Mouse (Mus musculus) limb, embryonic 12.5 days (tissue): ENCODE data around the gene Traf5. TPM values are rescaled to one million over a fixed set of nuclear protein-coding genes. Genes with fewer than 3 reads are reported as not detected.
A peak's percentile ranks its signal among the peaks of the same experiment; 100 is the strongest.

Experiments
- ATAC-seq: fragments of 200-750 bp; cut with Nextera tagmentation; 2 replicates; pipeline ENCODE4 v1.8.0; 2017; ENCODE audit warnings: low read depth, moderate TSS enrichment; ENCODE audit not compliant: insufficient number of reproducible peaks, insufficient read depth, low FRiP score, low TSS enrichment
- H3K27ac ChIP-seq: fragments of 300-500 bp; sonication (generic); 2 replicates; pipeline ENCODE4 v1.5.1; 2016; ENCODE audit warnings: mild to moderate bottlenecking, moderate library complexity
- H3K27me3 ChIP-seq: fragments of 300-500 bp; sonication (generic); 2 replicates; pipeline ENCODE4 v1.6.1; 2016; ENCODE audit warnings: mild to moderate bottlenecking, moderate library complexity
- H3K36me3 ChIP-seq: fragments of 300-500 bp; sonication (generic); 2 replicates; pipeline ENCODE4 v1.6.1; 2016; ENCODE audit warnings: mild to moderate bottlenecking, moderate library complexity
- H3K4me1 ChIP-seq: fragments of 300-500 bp; sonication (generic); replicated peaks from 2 replicates; pipeline ENCODE4 v1.6.1; 2016
- H3K4me2 ChIP-seq: fragments of 300-500 bp; sonication (generic); 2 replicates; pipeline ENCODE4 v1.6.1; 2016; ENCODE audit warnings: mild to moderate bottlenecking, moderate library complexity
- H3K4me3 ChIP-seq: fragments of 300-500 bp; sonication (generic); replicated peaks from 2 replicates; pipeline ENCODE4 v1.5.1; 2016; ENCODE audit warnings: mild to moderate bottlenecking
- H3K9ac ChIP-seq: fragments of 300-500 bp; sonication (generic); replicated peaks from 2 replicates; pipeline ENCODE4 v1.6.1; 2016; ENCODE audit warnings: mild to moderate bottlenecking, moderate library complexity
- H3K9me3 ChIP-seq: fragments of 300-500 bp; sonication (generic); 2 replicates; pipeline ENCODE4 v1.6.1; 2016; ENCODE audit warnings: mild to moderate bottlenecking, moderate library complexity
- WGBS: fragments of 180-500 bp; shearing (Covaris S2); methylation state at CpG from one replicate; pipeline ENCODE4 v1.1.7; 2016; 5-methylcytosine and 5-hydroxymethylcytosine counted together
- polyA plus RNA-seq: library from polyadenylated mRNA; unstranded; fragments of >200 nt; fragmentation: Nextera tagmentation; extraction: Ambion mirVana; gene quantifications from 2 replicates; pipeline ENCODE4 v1.2.1, GENCODE M21; 2016

The Traf5 gene
- polyA plus RNA-seq, 1 experiment from 2014 or later, result 11.1 TPM

GRCm38 (mm10) chr1:192078406-192078805, 14.0 kb downstream of the Traf5 start:
- Histone ChIP-seq H3K9ac (no peak overlapping the region), H3K36me3 (no peaks in the 10 kb centered on the region), H3K4me3 (no peak overlapping the region), H3K4me1 (0 out of 2 replicates have a peak, but pooled peaks cover 6% of the 10 kb centered on the region), H3K9me3 (peaks cover 12% of the 10 kb centered on the region; the same call in 1 of the 2 replicates), H3K27ac (no peak overlapping the region), H3K27me3 (no peaks in the 10 kb centered on the region), H3K4me2 (no peak overlapping the region)
- WGBS, result 42% methylated on average over 3 of the region's 3 CpGs
- no peak for ATAC-seq

- Histone ChIP-seq H3K4me3 (no peak overlapping the region), H3K36me3 (no peaks in the 10 kb centered on the region), H3K4me2 (no peak overlapping the region), H3K4me1 (0 out of 2 replicates have a peak, but pooled peaks cover 6% of the 10 kb centered on the region), H3K27ac (no peak overlapping the region), H3K9me3 (peaks cover 12% of the 10 kb centered on the region; the same call in 1 of the 2 replicates), H3K27me3 (no peaks in the 10 kb centered on the region), H3K9ac (no peak overlapping the region)
- no peak for ATAC-seq
Measured at GRCm38 (mm10) chr1:192076796-192077535, 15.4 kb downstream of the Traf5 start.

- Histone ChIP-seq H3K4me1 (peaks cover 9% of the 10 kb centered on the region; the same call in 1 of the 2 replicates), H3K9me3 (peaks cover 4% of the 10 kb centered on the region; the same call in 1 of the 2 replicates), H3K9ac (no peak overlapping the region), H3K36me3 (no peaks in the 10 kb centered on the region), H3K27ac (no peak overlapping the region), H3K4me2 (no peak overlapping the region), H3K4me3 (no peak overlapping the region), H3K27me3 (no peaks in the 10 kb centered on the region)
- ATAC-seq, result no peak
- 77% methylated on average over 4 of the region's 4 CpGs for WGBS
Measured at GRCm38 (mm10) chr1:192076101-192076500, 16.3 kb downstream of the Traf5 start.

- 81% methylated on average over 1 of the region's 1 CpGs for WGBS
- Histone ChIP-seq H3K4me1 (peaks cover 22% of the 10 kb centered on the region), H3K27me3 (no peaks in the 10 kb centered on the region), H3K27ac (no peak overlapping the region), H3K4me2 (no peak overlapping the region), H3K9ac (no peak overlapping the region), H3K36me3 (no peaks in the 10 kb centered on the region), H3K9me3 (no peaks in the 10 kb centered on the region), H3K4me3 (no peak overlapping the region)
- no peak for ATAC-seq
Measured at GRCm38 (mm10) chr1:192074824-192075223, 17.5 kb downstream of the Traf5 start.

GRCm38 (mm10) chr1:192072426-192072825, 19.9 kb downstream of the Traf5 start:
- Histone ChIP-seq H3K4me1 (peaks cover 25% of the 10 kb centered on the region), H3K9me3 (no peaks in the 10 kb centered on the region), H3K4me3 (no peak overlapping the region), H3K4me2 (no peak overlapping the region), H3K27me3 (no peaks in the 10 kb centered on the region), H3K27ac (no peak overlapping the region), H3K36me3 (no peaks in the 10 kb centered on the region), H3K9ac (no peak overlapping the region)
- no peak for ATAC-seq
- 89% methylated on average over 1 of the region's 1 CpGs for WGBS

- H3K27ac ChIP-seq, result peak overlapping the region; percentile 74; the same call in 1 of the 2 replicates
- peaks cover 25% of the 10 kb centered on the region for H3K4me1 ChIP-seq
- no peak overlapping the region; the same call in 1 of the 2 replicates for H3K9ac ChIP-seq
- H3K36me3 ChIP-seq, result peaks cover 11% of the 10 kb centered on the region; the same call in 1 of the 2 replicates
- H3K4me2 ChIP-seq, result peak overlapping the region; percentile 55
- no peaks in the 10 kb centered on the region for H3K27me3 ChIP-seq
- no peaks in the 10 kb centered on the region for H3K9me3 ChIP-seq
- ATAC-seq, result peak; percentile 23; the same call in 1 of the 2 replicates
- H3K4me3 ChIP-seq, result peak overlapping the region; percentile 17; the same call in 1 of the 2 replicates
- WGBS, result 29% methylated on average over 3 of the region's 3 CpGs
Measured at GRCm38 (mm10) chr1:192070618-192071051, 21.7 kb downstream of the Traf5 start.

GRCm38 (mm10) chr1:192069971-192070591, 22.3 kb downstream of the Traf5 start:
- Histone ChIP-seq H3K9me3 (no peaks in the 10 kb centered on the region), H3K27ac (peak overlapping the region; percentile 74; the same call in 1 of the 2 replicates), H3K4me3 (peak overlapping the region; percentile 17), H3K4me2 (peak overlapping the region; percentile 55), H3K36me3 (peaks cover 15% of the 10 kb centered on the region; the same call in 1 of the 2 replicates), H3K9ac (peak overlapping the region; percentile 42; the same call in 1 of the 2 replicates), H3K27me3 (no peaks in the 10 kb centered on the region), H3K4me1 (peaks cover 25% of the 10 kb centered on the region)
- peak; percentile 28; the same call in 1 of the 2 replicates for ATAC-seq
- WGBS, result 12% methylated on average over 13 of the region's 13 CpGs

- Histone ChIP-seq H3K27ac (no peak overlapping the region), H3K4me1 (peaks cover 19% of the 10 kb centered on the region), H3K36me3 (peaks cover 27% of the 10 kb centered on the region; the same call in 1 of the 2 replicates), H3K4me2 (no peak overlapping the region), H3K4me3 (no peak overlapping the region), H3K27me3 (no peaks in the 10 kb centered on the region), H3K9me3 (0 out of 2 replicates have a peak, but pooled peaks cover 3% of the 10 kb centered on the region), H3K9ac (no peak overlapping the region)
- no peak for ATAC-seq
- 60% methylated on average over 2 of the region's 2 CpGs for WGBS
Measured at GRCm38 (mm10) chr1:192068188-192068587, 24.2 kb downstream of the Traf5 start.

- Histone ChIP-seq H3K9me3 (0 out of 2 replicates have a peak, but pooled peaks cover 3% of the 10 kb centered on the region), H3K36me3 (peaks cover 27% of the 10 kb centered on the region; the same call in 1 of the 2 replicates), H3K27ac (no peak overlapping the region), H3K9ac (no peak overlapping the region), H3K4me3 (no peak overlapping the region), H3K27me3 (no peaks in the 10 kb centered on the region), H3K4me1 (peaks cover 19% of the 10 kb centered on the region), H3K4me2 (no peak overlapping the region)
- ATAC-seq, result no peak
- 90% methylated on average over 3 of the region's 3 CpGs for WGBS
Measured at GRCm38 (mm10) chr1:192066956-192067355, 25.4 kb downstream of the Traf5 start.

- 88% methylated on average over 8 of the region's 8 CpGs for WGBS
- Histone ChIP-seq H3K36me3 (peaks cover 27% of the 10 kb centered on the region; the same call in 1 of the 2 replicates), H3K4me1 (no peaks in the 10 kb centered on the region), H3K27ac (no peak overlapping the region), H3K27me3 (no peaks in the 10 kb centered on the region), H3K9me3 (0 out of 2 replicates have a peak, but pooled peaks cover 3% of the 10 kb centered on the region), H3K9ac (no peak overlapping the region), H3K4me3 (no peak overlapping the region), H3K4me2 (no peak overlapping the region)
- no peak for ATAC-seq
Measured at GRCm38 (mm10) chr1:192063209-192063946, 29.0 kb downstream of the Traf5 start.
